9 mouse cellular contexts compared by ENCODE assay signal in genomic region chr4:138543177-138543576, GRCm38 (mm10).
DNase-seq lines count a peak whose midpoint lies in the region; ATAC-seq lines count a peak whose summit lies in the region.
"Had no signal": no experiment of that assay in that cellular context is flagged by ENCODE, and none has a peak within 500 bp of the region (broad histone marks: within the 10 kb centered on the region; RNA-seq: fewer than 3 reads in every experiment).

No protein-coding gene starts in this region.

- H3K27ac ChIP-seq in hindbrain, embryonic 10.5 days, result no peak overlapping the region
- H3K27ac ChIP-seq: heart, embryonic 15.5 days had no signal

- H3K4me1 ChIP-seq in hindbrain, embryonic 10.5 days (replicated peaks), result peaks cover 16% of the 10 kb centered on the region
- H3K4me1 ChIP-seq: heart, embryonic 15.5 days had no signal

- ATAC-seq in megakaryocyte, adult 5-6 weeks (ENCODE audit: poor library complexity, severe bottlenecking), result no peak

- 64% methylated on average over 12 of the region's 12 CpGs for WGBS in hindbrain, embryonic 10.5 days

- no peaks in the 10 kb centered on the region for H3K36me3 ChIP-seq in hindbrain, embryonic 10.5 days
- H3K36me3 ChIP-seq: heart, embryonic 15.5 days had no signal

- peaks cover 16% of the 10 kb centered on the region for H3K27me3 ChIP-seq in hindbrain, embryonic 10.5 days (ENCODE audit: insufficient read depth, poor library complexity, severe bottlenecking)

- no peaks in the 10 kb centered on the region for H3K9me3 ChIP-seq in hindbrain, embryonic 10.5 days
- H3K9me3 ChIP-seq: heart, embryonic 15.5 days had no signal

- H3K4me3 ChIP-seq in hindbrain, embryonic 10.5 days, result no peak overlapping the region
- H3K4me3 ChIP-seq: heart, embryonic 15.5 days had no signal

- DNase-seq in adrenal gland, adult 2 months, result peak; percentile 33
- no peak for DNase-seq in adrenal gland, postnatal 25 days
- DNase-seq in retina, postnatal 1 day, result peak; percentile 45
- no peak for DNase-seq in retina, embryonic 14.5 days (ENCODE audit: low spot score)
- DNase-seq in kidney, postnatal 4 days, result peak; percentile 82 to 86
- DNase-seq in ovary, postnatal 36 days (ENCODE audit: low spot score), result peak; percentile 56
- DNase-seq in hindbrain, embryonic 10.5 days (ENCODE audit: low spot score), result no peak

Comparison
In these comparisons a context has a peak if more than half of its experiments do, and no peak if none do; other contexts are left out.
1. DNase-seq: peak in adrenal gland, adult 2 months (single experiment), retina, postnatal 1 day (single experiment), kidney, postnatal 4 days (2 of 2) and ovary, postnatal 36 days (single experiment); none in adrenal gland, postnatal 25 days (single experiment), retina, embryonic 14.5 days (single experiment) and hindbrain, embryonic 10.5 days (single experiment).